Mouse (Mus musculus): Measurements from ENCODE around the gene Dok1.

Gene Dok1

DNA sequence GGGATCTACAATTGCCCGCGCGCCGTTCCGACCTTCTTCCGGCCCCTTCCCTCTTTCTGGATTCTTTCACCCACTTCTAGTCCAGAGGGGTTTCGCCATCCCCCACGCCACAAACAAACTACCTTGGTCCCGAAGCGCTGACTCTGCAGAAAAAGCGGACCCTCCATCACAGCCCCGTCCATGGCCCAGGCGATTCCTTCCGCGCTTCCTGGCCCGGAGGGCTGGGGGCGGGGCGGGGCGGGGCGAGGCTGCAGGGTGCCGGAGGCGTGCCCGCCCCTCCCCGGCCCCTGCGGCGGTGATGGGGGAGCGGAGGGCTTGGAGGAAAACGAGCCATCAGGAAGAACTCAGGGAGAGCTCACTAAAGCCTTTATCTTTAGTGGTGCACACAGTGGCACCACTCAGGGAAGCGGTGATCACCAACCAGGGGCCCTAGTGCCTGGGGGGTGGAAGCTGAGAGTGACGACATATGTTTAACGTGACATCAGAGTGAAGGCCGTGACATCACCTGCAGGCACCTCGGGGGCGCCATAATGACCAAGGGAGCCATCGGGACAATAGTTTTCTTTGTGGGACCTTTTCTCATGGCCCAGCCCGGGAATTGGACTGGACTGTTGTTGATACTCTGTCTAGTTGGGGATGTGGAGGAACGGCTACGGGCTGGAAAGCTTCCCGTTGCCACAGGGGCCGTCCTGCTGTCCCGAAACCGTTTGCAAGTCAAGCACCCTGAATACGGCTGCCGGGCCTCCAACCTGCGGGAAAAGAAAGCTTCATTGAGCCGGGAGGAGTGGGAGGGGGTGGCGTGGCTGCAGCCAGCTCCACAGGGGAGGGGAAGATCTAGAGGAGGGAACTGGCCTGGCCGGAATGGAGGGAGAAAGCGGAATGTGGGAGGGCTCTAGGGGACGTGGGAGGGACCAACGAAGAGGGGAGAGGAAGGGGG is at the start of gene Dok1, which contains the start of gene Loxl3:
Dok1 (minus strand) TSS at position 223 of the 937 bp plus-strand sequence.
Loxl3 (plus strand) TSS at position 925 of the 937 bp plus-strand sequence.
- DNase-seq (ENCODE audit: low read depth): peak; percentile 68

DNA sequence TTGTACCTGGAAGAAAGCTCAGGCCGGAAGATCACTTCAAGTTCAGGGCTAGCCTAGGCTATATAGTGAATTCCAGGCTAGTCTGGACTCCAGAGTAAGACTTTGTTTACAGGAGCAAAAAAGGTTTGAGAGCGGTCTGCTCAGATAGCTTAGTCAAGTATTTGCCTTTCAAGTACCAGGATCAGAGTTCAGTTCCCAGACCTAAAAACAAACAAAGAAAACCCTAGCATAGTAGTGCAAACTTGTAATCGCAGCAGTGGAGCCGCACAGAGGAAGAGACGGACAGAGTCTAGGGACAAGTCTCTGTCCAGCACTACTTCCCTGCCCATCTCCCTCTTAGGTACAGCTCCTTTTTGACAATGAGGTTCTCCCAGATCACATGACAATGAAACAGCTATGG is 46.9 kb upstream of the Dok1 start:
- no peak for DNase-seq (ENCODE audit: low read depth)

DNA sequence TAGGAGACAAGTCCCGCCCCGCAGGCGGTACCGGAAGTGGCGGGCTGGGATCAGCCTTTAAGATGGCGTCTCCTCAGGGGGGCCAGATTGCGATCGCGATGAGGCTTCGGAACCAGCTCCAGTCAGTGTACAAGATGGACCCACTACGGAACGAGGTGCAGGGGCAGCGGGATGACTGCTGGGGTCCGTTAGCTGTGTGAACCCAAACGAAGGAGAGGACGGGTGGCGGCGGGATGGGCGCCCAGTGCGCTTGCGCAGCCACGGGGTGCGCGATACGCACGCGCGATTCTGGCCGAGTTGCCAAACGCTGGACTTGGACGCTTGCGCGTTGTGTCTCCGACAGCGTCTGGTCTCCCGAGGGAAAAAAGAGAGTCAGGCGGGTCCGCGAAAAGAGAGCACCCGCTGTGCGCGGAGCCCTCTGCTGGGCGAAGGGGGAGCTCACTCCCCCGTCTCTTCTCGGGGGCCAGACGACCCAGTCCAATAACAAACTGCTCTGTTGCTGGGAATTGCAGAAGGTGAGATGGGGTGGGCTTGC is 45.1 kb upstream of the Dok1 start:
- DNase-seq (ENCODE audit: low read depth): peak; percentile 83

DNA sequence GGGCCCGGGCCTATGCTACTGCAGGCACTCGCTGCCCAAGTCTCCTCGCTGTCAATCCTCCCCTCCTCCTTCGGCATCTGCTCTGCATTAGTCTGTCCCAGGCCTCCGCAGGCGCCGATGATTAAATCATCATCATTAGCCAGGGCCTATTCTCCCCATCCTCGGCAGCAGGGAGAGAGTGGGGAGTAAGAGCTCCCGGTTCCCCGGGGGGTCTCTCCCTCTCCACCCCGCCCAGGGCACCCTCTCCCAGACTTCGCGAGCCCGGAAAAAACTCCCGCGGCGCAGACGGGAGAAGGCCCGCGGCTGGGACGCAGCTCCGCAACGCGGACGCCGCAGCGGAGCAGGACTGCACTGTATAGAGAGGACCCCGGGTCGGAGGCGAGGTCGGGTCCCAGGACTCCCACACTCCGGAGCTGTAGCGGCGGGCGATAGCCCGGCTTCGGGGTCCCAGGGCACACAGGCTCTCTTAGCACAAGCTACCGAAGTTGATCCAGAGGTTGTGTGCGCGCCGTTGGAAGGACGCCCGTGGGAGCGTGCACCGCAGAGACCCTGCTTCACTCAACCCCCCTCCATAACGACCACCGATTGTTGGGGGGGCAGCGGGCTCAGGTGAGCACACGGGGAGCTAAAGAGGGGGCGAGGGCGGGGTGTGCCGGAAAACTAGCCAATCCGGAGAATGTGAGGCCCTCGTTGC is 44.5 kb upstream of the Dok1 start, which contains the start of gene Pcgf1:
Pcgf1 (plus strand) TSS at position 240 of the 694 bp plus-strand sequence.
- peak; percentile 98 for DNase-seq (ENCODE audit: low read depth)

DNA sequence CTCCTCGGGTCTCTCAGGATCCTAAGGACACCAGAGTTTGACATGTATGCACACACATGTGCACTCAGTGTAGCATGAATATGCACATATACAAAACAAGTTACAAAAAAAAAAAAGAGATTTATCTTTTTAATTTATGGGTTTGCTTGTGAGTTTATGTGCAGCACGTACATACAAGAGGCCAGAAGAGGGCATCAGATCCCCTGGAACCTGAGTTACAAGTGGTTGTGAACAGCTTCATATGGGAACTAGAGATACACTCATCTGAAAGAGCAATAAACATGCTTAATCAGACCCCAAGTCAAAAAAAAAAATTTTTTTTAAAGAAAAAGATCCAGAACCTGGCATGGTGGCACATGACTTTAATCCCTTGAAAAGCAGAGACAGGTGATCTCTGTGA is 41.7 kb upstream of the Dok1 start:
- no peak for DNase-seq (ENCODE audit: low read depth)

DNA sequence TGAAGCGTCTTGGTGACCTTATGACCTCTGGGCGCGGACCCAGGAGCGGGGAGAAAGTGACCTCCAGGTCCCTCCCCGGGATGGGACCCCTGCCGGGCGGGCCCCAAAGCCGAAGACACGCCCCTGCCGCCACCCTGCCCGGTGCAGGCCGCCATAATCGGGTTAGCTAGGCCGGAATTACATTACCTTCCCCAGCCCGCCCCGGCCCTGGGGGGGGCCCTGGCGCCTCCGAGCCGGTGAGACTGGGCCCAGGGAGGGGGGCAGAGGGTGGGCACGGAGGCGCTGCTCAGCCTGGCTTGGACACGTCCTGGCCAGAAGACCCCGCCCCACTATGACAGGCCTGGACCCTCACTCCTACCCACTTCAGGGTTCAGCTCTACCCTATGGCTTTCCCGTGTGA is 37.9 kb upstream of the Dok1 start:
- DNase-seq (ENCODE audit: low read depth): no peak

DNA sequence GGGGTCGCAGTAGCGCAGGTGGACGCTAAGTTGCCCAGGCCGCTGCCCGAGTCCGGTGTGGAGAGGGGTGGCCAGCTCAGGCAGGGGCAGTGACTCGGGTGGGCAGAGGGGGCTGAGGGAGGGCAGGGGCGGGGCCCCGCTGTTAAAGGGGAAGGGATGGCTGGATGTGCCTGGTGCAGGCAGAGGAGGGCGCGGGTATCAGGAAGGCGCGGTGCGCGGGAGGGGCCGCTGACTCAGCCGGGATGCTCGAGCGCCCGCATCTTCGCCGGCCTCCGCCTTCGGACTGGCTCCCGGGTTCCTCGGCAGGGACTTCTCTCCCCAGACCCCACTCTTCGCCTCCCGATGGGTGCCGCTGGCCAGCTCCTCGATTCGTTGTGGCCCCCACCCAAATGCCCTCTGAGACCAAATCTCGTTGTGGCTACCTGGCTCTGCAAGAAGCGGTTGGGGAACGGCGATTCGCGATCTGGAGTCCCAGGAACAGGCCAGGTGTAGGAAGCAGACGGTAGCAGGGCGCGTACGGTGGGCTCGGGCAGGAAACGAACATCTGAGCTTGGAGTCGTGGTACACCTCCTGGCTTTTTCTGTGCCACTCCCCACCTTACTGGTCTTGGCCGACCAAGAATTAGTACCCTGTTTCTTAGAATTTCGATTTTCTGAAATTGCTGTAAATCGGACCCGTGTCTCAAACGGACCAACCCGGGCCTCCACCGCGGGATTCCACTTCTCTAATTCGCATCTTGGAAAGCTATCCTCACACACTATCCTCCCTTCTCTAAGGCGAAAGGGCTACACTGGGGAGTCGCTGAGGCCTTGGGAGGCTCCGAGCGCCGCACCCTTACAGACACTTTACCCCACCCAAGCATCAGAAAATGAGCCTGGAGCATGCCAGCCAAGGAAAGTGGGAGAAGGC is 37.3 kb upstream of the Dok1 start:
- no peak for DNase-seq (ENCODE audit: low read depth)

DNA sequence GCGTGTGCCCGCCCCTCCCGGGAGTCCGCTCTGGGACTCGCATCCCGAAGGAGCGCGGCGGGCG is 36.8 kb upstream of the Dok1 start, which contains the start of gene Tlx2:
Tlx2 (minus strand) TSS at position 47 of the 64 bp plus-strand sequence.
- DNase-seq (ENCODE audit: low read depth): no peak

DNA sequence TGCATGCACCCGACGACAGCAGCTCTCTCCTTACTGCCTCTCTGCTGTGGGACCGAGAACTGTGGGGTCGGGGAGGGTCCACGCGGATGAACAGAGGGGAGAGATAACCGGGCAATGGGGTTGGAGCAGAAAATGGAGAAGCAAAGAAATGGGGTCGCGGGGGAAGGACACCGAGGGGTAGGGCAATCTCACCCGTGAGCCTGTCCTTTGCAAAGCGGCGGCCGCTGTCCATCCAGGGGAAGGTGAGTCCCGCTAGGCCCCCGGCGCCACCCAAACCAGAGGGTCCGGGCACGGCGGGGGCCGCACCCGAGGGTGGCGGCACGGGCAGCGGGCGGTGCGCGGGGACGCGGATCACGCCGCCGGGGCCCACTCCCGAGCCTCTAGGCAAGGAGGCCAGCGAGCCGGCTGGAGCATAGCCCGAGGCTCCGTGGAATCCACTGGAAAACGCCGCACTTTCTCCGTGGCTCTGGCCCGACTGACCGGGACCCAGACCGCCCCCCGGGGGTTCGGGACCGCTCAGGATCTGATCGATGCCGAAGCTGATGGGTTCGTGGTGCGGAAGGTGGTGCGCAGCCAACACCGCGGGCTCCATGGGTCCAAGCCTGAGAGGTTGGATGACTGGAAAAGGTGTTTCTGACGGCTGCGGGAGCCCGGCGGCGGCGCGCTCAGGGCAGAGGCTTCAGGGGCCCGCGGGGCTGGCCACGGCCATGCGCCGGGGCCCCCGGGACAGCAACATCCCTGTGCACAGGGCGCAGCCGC is 36.4 kb upstream of the Dok1 start:
- DNase-seq (ENCODE audit: low read depth): no peak

DNA sequence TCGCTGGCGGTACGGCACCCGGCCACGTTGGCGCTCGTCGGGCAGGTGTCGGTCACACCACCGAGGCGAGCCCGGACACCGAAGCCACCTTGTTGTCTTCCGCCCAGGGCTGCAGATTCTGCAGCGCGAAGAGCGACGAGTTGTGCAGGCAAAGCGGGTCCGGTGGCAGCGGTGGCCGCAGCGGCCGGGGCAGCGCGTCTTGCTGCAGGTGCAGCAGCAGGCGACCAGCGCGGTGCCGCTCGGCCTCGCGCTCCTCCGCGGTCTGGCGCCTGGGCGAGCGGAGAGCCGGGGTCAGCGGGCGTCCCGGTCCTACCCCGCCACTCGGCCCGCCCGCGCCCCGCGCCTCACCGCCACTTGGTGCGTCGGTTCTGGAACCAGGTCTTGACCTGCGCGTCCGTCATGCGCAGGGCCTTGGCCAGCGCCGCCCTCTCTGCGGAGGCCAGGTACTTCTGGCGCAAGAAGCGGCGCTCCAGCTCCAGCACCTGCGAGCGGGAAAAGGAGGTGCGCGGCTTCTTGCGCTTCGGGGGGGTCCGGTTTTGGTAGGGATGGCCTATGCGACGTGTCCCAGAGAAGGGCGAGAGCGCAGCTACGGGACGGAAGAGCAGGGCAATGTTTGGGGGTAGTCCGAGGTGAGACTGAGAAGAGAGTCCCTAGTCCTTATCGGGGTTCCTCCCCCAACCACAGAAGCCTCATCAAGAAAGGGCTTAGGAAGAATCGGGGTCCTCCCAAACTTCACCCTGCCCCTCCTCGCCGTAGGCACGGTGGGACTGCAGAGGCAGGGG is 35.6 kb upstream of the Dok1 start:
- no peak for DNase-seq (ENCODE audit: low read depth)

DNA sequence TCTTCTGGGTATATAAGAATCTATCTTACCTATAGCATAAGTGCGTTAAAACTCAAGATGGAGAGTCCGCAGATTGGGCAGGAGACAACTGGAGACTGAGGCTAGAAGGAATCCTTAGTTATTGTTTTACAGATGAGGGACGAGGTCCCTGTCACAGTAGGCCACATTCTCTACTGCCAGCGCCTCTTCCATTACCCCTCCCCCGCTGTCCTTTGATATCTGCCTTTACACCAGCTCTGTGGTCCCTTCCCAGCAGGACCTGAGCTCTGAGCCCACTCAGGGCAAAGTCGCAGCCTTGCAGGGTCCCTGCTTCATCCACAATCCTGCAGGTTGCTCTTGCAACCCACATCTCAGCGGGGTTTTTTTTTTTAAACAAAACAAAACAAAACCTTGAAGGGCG is 35.0 kb upstream of the Dok1 start:
- no peak for DNase-seq (ENCODE audit: low read depth)

DNA sequence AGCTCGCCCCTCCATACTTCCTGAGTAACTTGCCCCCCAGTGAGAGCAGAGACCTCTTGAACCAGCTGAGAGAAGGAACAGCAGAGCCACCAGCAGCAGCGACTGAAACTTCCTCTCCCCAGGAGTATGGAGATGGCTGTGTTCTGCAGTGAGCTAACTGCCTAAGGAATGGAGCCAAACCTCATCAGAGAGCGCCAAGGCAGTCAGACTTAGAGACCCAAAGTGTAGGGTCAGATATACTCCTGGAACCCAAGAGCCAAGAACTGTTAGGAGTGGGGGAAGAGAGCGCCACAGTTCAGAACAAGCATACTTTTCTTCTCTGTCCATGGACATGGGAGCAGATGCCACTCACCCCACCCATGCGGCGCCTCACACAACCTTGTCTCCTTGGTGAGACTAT is 33.2 kb upstream of the Dok1 start:
- DNase-seq (ENCODE audit: low read depth): no peak

DNA sequence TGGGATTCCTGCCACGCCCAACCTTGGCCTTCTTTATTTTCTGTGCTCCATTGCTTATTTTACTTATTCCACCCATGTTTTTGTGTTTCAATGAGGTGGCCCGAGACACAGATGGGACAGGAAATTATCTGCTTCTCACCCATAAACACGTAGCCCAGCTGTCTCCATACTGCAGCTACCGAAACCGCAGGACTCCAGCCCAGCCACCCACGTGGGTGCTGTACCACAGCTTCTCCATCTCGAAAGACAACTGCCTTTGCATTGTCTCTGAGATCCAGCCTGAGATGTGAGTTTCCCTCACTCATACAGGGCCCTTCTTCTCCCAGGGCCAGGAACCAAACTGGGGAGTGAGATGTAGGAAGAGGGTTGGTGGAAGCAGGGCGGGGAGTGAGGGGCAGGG is 32.7 kb upstream of the Dok1 start:
- DNase-seq (ENCODE audit: low read depth): no peak

DNA sequence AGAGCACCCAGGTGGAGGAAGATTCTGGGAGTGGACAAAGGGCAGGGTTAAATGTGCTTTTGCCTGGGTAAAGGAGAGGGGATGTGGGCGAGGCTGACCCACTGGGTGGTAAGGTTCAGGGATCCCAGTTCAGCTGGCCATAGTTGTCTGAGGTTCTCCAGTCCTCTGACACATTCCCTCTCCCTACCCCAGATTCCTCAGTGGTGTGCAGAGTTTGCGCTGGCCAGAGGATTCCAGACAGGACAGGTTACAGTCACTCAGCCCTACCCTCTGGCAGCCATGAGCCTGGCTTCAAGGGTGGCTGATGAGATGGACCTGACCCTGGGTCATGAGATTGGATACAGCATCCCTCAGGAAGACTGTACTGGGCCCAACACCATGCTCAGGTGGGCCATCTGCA is 25.5 kb upstream of the Dok1 start:
- DNase-seq (ENCODE audit: low read depth): no peak

DNA sequence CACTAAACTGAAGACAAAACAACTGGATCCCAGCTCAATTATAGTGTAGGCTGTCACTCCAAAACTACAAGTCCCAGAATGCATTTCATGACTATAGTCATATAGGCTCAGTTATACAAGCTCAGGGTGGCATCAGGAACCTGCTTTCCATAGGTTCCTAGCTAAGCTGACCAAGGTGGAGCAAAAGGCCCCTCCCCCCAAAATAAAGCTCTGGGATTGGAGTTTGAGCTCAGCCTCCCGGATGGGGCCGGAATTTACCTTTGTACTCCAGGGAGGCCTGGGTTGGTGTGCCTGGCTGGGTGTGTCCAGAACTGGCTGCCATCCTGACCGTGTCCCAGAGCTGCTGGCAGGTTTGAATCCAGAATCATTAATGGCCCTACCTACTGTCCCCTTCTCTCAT is 24.5 kb upstream of the Dok1 start, which contains the start of gene Dqx1:
Dqx1 (plus strand) TSS at position 55 of the 400 bp plus-strand sequence.
- DNase-seq (ENCODE audit: low read depth): no peak

DNA sequence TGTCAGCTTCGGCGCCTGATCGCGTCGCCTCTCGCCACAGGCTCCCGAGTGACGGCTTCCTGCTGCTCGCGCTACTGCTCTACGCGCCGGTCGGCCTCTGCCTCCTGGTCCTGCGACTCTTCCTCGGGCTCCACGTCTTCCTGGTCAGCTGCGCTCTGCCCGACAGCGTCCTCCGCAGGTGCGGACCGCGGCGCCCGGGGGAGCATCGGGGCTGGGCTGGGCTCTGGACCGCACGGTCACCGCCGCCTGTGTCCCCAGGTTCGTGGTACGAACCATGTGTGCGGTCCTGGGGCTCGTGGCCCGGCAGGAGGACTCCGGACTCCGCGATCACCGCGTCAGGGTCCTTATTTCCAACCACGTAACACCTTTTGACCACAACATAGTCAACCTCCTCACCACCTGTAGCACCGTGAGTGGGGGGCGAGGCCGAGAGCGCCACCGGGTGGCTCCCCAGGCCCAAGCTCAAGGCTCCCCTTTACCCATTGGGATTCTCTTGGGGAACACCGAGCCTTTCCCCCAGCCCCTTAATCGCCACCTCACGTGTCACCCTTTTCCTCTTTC is 21.7 kb upstream of the Dok1 start, which contains the start of gene Htra2:
Htra2 (minus strand) TSS at position 403 of the 561 bp plus-strand sequence.
- DNase-seq (ENCODE audit: low read depth): no peak

DNA sequence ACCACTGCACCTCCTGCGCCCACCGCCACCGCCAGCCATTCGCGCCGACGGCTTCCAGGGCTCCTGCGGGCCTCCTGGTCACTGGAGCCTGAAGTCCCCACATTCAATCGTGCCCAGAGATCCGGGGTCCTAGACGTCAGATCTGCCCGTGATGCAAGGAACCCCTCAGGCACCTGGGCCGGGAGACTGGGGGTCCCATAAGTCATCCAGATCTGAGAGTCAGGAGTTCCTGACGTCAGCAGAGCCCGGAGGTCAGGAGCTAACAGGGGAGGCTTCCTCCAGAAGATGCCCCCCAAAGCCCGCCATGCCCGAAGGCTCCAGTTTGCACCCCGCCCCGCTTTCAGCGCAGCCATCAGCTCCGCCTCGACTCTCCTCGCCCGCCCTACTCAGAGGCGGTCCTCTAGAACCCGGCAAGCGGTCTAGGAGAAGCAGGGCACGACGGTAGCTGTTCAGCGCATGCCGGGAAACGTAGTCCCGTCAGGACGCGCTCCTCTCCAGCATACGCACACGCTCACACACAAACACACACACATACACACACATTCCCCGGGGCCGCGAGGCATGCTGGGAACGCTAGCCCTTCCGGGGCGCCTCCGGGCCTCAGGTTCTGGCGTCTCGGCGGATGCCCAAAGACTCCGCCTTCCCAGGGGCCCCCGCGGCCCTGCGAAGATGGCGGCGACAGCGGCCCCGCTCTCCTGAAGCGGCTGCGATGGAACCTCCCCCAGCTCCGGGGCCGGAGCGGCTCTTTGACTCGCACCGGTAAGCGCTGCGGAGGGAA is 21.0 kb upstream of the Dok1 start, which contains the start of gene Aup1:
Aup1 (plus strand) TSS at position 448 of the 778 bp plus-strand sequence.
- peak; percentile 94 for DNase-seq (ENCODE audit: low read depth)

DNA sequence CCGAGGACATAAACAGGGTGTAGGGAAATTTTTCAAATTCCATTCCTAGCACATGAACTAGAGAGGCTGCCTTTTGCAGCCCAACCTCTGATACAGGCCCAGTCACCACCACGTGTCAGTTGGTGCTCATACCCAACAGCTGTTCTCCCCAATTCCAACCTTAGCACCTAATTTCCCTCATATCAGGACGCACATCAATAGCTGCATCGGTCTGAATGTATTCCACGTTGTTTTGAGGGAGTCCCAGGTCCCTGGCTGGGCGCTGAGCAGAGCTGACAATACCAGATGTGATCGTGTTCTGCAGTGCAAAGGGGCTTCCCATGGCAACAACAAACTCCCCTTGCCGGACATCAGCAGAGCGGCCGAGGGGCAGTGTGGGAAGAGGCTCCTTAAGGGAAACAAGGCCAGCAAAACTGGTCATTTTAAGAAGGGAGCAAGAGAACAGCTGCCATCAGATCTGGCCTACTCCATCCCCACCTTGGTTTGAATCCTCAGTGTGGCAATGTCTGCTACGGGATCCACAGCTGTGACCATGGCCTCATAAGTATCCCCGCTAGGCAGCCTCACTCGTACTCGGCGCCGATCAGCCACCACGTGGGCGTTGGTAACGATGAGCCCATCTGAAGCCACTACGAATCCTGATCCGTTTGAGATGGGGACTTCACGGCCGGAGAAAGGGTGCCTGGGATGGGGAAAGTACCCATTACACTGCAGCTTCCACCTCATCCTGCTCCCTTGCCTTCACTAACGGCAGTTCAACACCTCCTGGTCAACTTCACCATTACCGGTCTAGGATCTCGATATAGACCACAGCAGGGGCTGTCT is 20.1 kb upstream of the Dok1 start:
- DNase-seq (ENCODE audit: low read depth): no peak

Data from c-Kit-positive CD71-negative TER-119-negative erythroid progenitor cells, embryonic 14.5 days (primary cell).